Mouse (Mus musculus): Measurements from ENCODE around the gene Ccdc163. TPM values are rescaled to one million over a fixed set of nuclear protein-coding genes. Genes with fewer than 3 reads are reported as not detected.
A peak's percentile ranks its signal among the peaks of the same experiment; 100 is the strongest.
"Not testable (repeated sequence)": the region's sequence is repeated elsewhere in the genome, so short reads cannot be mapped to it uniquely, and the experiment has no call there.

Gene Ccdc163
- polyA plus RNA-seq (2015; fragmentation: Nextera tagmentation; extraction: Ambion mirVana) = 24.9 and 27.4 TPM in 2 replicates

GRCm38 (mm10) chr4:116708201-116708764, at the start of gene Ccdc163, which contains the start of gene Mmachc:
Gene Ccdc163 (plus strand): TSS chr4:116708509.
Gene Mmachc (minus strand): TSS chr4:116708406.
- H3K4me3 ChIP-seq = peak within 1 kb of the TSS; percentile 52
- H3K36me3 ChIP-seq = peaks cover 18% of the 10 kb centered on the region
- WGBS = under 1% methylated on average over 29 of the region's 29 CpGs
- ATAC-seq (ENCODE audit: insufficient number of reproducible peaks, insufficient read depth, low FRiP score, low TSS enrichment, low read depth) = peak; percentile 97
- peak within 1 kb of the TSS; percentile 73 for H3K9ac ChIP-seq
- no peak within 1 kb of the TSS for H3K27ac ChIP-seq
- no peaks in the 10 kb centered on the region for H3K27me3 ChIP-seq
- H3K9me3 ChIP-seq = no peaks in the 10 kb centered on the region
- peak within 1 kb of the TSS; percentile 93 for H3K4me2 ChIP-seq
- peaks cover 13% of the 10 kb centered on the region for H3K4me1 ChIP-seq

GRCm38 (mm10) chr4:116659474-116659873, 48.8 kb upstream of the Ccdc163 start:
- Histone ChIP-seq H3K36me3 (no peaks in the 10 kb centered on the region), H3K4me2 (no peak overlapping the region), H3K9me3 (no peaks in the 10 kb centered on the region), H3K27ac (no peak overlapping the region), H3K4me1 (no peaks in the 10 kb centered on the region), H3K27me3 (no peaks in the 10 kb centered on the region), H3K9ac (no peak overlapping the region), H3K4me3 (no peak overlapping the region)
- ATAC-seq (ENCODE audit: insufficient number of reproducible peaks, insufficient read depth, low FRiP score, low TSS enrichment, low read depth) = no peak
- 79% methylated on average over 2 of the region's 2 CpGs for WGBS

- H3K9me3 ChIP-seq; H3K4me1 ChIP-seq; H3K9ac ChIP-seq; H3K4me2 ChIP-seq; H3K27ac ChIP-seq; H3K27me3 ChIP-seq; H3K36me3 ChIP-seq; H3K4me3 ChIP-seq; ATAC-seq (ENCODE audit: insufficient number of reproducible peaks, insufficient read depth, low FRiP score, low TSS enrichment, low read depth): not testable (repeated sequence)
- WGBS = 88% methylated on average over 6 of the region's 6 CpGs
These were observed 48.4 kb upstream of the Ccdc163 start for GRCm38 (mm10) chr4:116659916-116660315.

DNA sequence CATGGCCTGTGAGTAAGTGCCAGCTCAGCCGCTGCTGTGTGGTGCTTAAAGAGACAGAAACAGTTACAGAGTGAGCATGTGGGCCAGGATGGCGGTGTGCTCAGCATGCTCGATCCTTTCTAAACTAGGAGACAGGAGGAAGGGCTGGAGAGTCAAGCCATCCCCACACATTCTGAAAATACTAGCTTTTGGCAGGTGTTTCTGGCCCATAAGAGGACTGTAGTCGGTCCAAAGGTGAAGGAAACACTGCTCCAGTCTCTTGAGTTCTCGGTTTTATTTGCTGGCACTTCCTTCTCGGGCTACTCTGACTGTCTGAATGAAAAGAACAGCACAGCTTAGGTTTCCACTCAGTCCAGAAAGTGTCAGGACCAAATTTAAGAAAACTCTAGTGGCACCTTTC, 47.5 kb upstream of the Ccdc163 start:
- WGBS = 74% methylated on average over 6 of the region's 6 CpGs

DNA sequence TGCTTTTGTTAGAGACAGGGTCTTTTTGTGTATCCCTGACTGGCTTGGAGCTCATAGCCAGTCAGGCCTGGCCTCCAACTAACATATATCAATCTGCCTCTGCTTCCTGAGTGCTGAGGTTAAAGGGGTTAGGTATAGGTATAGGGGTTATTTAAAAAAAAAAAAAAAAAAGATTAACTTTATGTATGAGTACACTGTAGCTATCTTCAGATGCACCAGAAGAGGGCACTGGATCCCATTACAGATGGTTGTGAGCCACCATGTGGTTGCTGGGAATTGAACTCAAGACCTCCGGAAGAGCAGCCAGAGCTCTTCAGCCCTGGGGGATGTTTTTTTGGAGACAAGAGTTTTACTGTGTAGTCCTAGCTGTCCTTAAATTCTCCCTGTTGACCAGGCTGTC, 46.3 kb upstream of the Ccdc163 start:
- Histone ChIP-seq H3K9ac (no peak overlapping the region), H3K27ac (no peak overlapping the region), H3K9me3 (no peaks in the 10 kb centered on the region), H3K36me3 (no peaks in the 10 kb centered on the region), H3K4me1 (no peaks in the 10 kb centered on the region), H3K4me2 (no peak overlapping the region), H3K27me3 (no peaks in the 10 kb centered on the region), H3K4me3 (no peak overlapping the region)
- no peak for ATAC-seq (ENCODE audit: insufficient number of reproducible peaks, insufficient read depth, low FRiP score, low TSS enrichment, low read depth)
- 94% methylated on average over 1 of the region's 1 CpGs for WGBS

More for the DNA sequence above, 47.5 kb upstream of the Ccdc163 start:
- Histone ChIP-seq H3K4me3 (no peak overlapping the region), H3K4me2 (no peak overlapping the region), H3K4me1 (no peaks in the 10 kb centered on the region), H3K9ac (no peak overlapping the region), H3K9me3 (no peaks in the 10 kb centered on the region), H3K27me3 (no peaks in the 10 kb centered on the region), H3K27ac (no peak overlapping the region), H3K36me3 (no peaks in the 10 kb centered on the region)
- no peak for ATAC-seq (ENCODE audit: insufficient number of reproducible peaks, insufficient read depth, low FRiP score, low TSS enrichment, low read depth)

- WGBS = 68% methylated on average over 4 of the region's 4 CpGs
- H3K4me1 ChIP-seq = 0 out of 2 replicates have a peak, but pooled peaks cover 3% of the 10 kb centered on the region
These were observed 41.7 kb upstream of the Ccdc163 start for GRCm38 (mm10) chr4:116666625-116667024.

GRCm38 (mm10) chr4:116668145-116668544, 40.2 kb upstream of the Ccdc163 start:
- Histone ChIP-seq H3K4me3 (no peak overlapping the region), H3K4me1 (0 out of 2 replicates have a peak, but pooled peaks cover 3% of the 10 kb centered on the region), H3K36me3 (no peaks in the 10 kb centered on the region), H3K27ac (no peak overlapping the region), H3K9me3 (no peaks in the 10 kb centered on the region), H3K9ac (no peak overlapping the region), H3K4me2 (no peak overlapping the region), H3K27me3 (no peaks in the 10 kb centered on the region)
- WGBS = 53% methylated on average over 3 of the region's 3 CpGs
- ATAC-seq (ENCODE audit: insufficient number of reproducible peaks, insufficient read depth, low FRiP score, low TSS enrichment, low read depth) = no peak

More at GRCm38 (mm10) chr4:116666625-116667024, 41.7 kb upstream of the Ccdc163 start:
- Histone ChIP-seq H3K4me3 (no peak overlapping the region), H3K4me2 (no peak overlapping the region), H3K27me3 (no peaks in the 10 kb centered on the region), H3K9me3 (no peaks in the 10 kb centered on the region), H3K27ac (no peak overlapping the region), H3K9ac (no peak overlapping the region), H3K36me3 (no peaks in the 10 kb centered on the region)
- ATAC-seq (ENCODE audit: insufficient number of reproducible peaks, insufficient read depth, low FRiP score, low TSS enrichment, low read depth) = no peak

DNA sequence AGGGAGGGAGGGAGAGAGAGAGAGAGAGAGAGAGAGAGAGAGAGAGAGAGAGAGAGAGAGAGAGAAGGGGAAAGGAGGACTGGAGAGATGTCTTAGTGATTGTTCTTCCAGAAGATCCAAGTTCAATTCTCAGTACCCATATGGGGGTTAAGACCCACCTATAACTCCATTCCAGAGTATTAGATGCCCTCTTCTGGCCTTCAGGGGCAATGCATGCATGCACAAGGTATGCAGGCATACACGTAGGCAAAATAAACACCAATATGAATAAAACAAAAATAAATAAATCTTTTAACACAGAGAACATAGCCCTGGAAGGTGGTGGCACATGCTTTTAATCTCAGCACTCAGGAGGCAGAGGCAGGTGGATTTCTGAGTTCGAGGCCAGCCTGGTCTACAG, 39.0 kb upstream of the Ccdc163 start:
- no peaks in the 10 kb centered on the region for H3K27me3 ChIP-seq
- no peaks in the 10 kb centered on the region for H3K36me3 ChIP-seq
- no peak for ATAC-seq (ENCODE audit: insufficient number of reproducible peaks, insufficient read depth, low FRiP score, low TSS enrichment, low read depth)
- no peak overlapping the region for H3K27ac ChIP-seq
- H3K4me3 ChIP-seq = no peak overlapping the region
- H3K4me2 ChIP-seq = no peak overlapping the region
- H3K4me1 ChIP-seq = 0 out of 2 replicates have a peak, but pooled peaks cover 3% of the 10 kb centered on the region
- H3K9me3 ChIP-seq = no peaks in the 10 kb centered on the region
- H3K9ac ChIP-seq = no peak overlapping the region
- 56% methylated on average over 2 of the region's 2 CpGs for WGBS

- H3K36me3 ChIP-seq = no peaks in the 10 kb centered on the region
- no peak overlapping the region for H3K4me3 ChIP-seq
- 75% methylated on average over 2 of the region's 2 CpGs for WGBS
- no peak overlapping the region for H3K4me2 ChIP-seq
- H3K9ac ChIP-seq = no peak overlapping the region
- ATAC-seq (ENCODE audit: insufficient number of reproducible peaks, insufficient read depth, low FRiP score, low TSS enrichment, low read depth) = no peak
- H3K9me3 ChIP-seq = no peaks in the 10 kb centered on the region
- 0 out of 2 replicates have a peak, but pooled peaks cover 3% of the 10 kb centered on the region for H3K4me1 ChIP-seq
- no peak overlapping the region for H3K27ac ChIP-seq
- H3K27me3 ChIP-seq = no peaks in the 10 kb centered on the region
These were observed 35.5 kb upstream of the Ccdc163 start for GRCm38 (mm10) chr4:116672785-116673184.

DNA sequence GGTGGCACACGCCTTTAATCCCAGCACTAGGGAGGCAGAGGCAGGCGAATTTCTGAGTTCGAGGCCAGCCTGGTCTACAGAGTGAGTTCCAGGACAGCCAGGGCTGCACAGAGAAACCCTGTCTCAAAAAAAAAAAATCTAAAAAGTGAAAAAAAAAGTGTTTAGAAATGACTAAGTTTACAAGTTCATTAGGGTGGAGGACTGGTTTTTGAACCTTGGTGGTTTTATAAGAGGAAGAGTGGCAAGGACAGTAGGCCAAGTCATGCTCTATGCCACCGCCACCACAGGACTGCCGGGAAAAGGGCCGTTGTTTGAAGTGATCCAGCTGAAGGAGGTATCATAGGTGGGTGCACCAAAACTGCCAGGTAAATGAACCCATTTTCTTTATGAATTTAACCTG, 33.5 kb upstream of the Ccdc163 start:
- not testable (repeated sequence) for H3K27me3 ChIP-seq; H3K27ac ChIP-seq; H3K9me3 ChIP-seq; ATAC-seq (ENCODE audit: insufficient number of reproducible peaks, insufficient read depth, low FRiP score, low TSS enrichment, low read depth); H3K4me1 ChIP-seq; H3K4me2 ChIP-seq; H3K36me3 ChIP-seq; H3K4me3 ChIP-seq; H3K9ac ChIP-seq
- WGBS = 91% methylated on average over 6 of the region's 6 CpGs

- Histone ChIP-seq H3K27ac (no peak overlapping the region), H3K4me1 (no peaks in the 10 kb centered on the region), H3K36me3 (no peaks in the 10 kb centered on the region), H3K4me2 (no peak overlapping the region), H3K27me3 (no peaks in the 10 kb centered on the region), H3K4me3 (no peak overlapping the region), H3K9me3 (no peaks in the 10 kb centered on the region), H3K9ac (no peak overlapping the region)
- WGBS = 84% methylated on average over 3 of the region's 3 CpGs
- ATAC-seq (ENCODE audit: insufficient number of reproducible peaks, insufficient read depth, low FRiP score, low TSS enrichment, low read depth) = no peak
These were observed 32.3 kb upstream of the Ccdc163 start for GRCm38 (mm10) chr4:116676027-116676426.

- H3K4me1 ChIP-seq = no peaks in the 10 kb centered on the region
- no peak overlapping the region for H3K4me3 ChIP-seq
- H3K36me3 ChIP-seq = no peaks in the 10 kb centered on the region
- WGBS = 83% methylated on average over 1 of the region's 1 CpGs
- no peak for ATAC-seq (ENCODE audit: insufficient number of reproducible peaks, insufficient read depth, low FRiP score, low TSS enrichment, low read depth)
- H3K9ac ChIP-seq = no peak overlapping the region
- no peak overlapping the region for H3K4me2 ChIP-seq
- no peaks in the 10 kb centered on the region for H3K9me3 ChIP-seq
- H3K27ac ChIP-seq = no peak overlapping the region
- no peaks in the 10 kb centered on the region for H3K27me3 ChIP-seq
These were observed 30.5 kb upstream of the Ccdc163 start for GRCm38 (mm10) chr4:116677808-116678207.

Measured in embryonic facial prominence, embryonic 13.5 days (tissue).